Mouse (Mus musculus) myocyte (in vitro differentiated cells): ENCODE data around the gene Padi2. TPM values are rescaled to one million over a fixed set of nuclear protein-coding genes. Genes with fewer than 3 reads are reported as not detected.

Source experiments
- H3K27me3 ChIP-seq: one replicate; pipeline ENCODE4 v1.6.1; 2011; ENCODE audit not compliant: control insufficient read depth, insufficient read depth, insufficient read length
- H3K36me3 ChIP-seq: one replicate; pipeline ENCODE4 v1.6.1; 2011; ENCODE audit not compliant: control insufficient read depth, insufficient read depth
- H3K4me2 ChIP-seq: one replicate; pipeline ENCODE4 v1.6.1; 2011; ENCODE audit warnings: low read depth, control low read depth
- H3K4me3 ChIP-seq: one replicate; pipeline ENCODE4 v1.5.1; 2011; ENCODE audit warnings: mild to moderate bottlenecking, control low read depth, moderate library complexity
- H3K79me2 ChIP-seq: one replicate; pipeline ENCODE4 v1.6.1; 2011; ENCODE audit not compliant: control insufficient read depth, insufficient read depth
- H3ac ChIP-seq: one replicate; pipeline ENCODE4 v1.6.1; 2011; ENCODE audit not compliant: control insufficient read depth, insufficient read length
- CEBPB ChIP-seq: IDR thresholded peaks from 2 replicates; pipeline ENCODE4 v1.6.1; 2011; ENCODE audit warnings: mild to moderate bottlenecking, moderate library complexity; ENCODE audit not compliant: poor library complexity, insufficient read depth, severe bottlenecking
- E2F4 ChIP-seq: IDR thresholded peaks from one replicate; pipeline ENCODE4 v1.6.1; 2011; ENCODE audit warnings: mild to moderate bottlenecking, control low read depth, moderate library complexity; ENCODE audit not compliant: insufficient read depth
- MAX ChIP-seq: IDR thresholded peaks from one replicate; pipeline ENCODE4 v1.6.1; 2011; ENCODE audit warnings: low read depth, mild to moderate bottlenecking, control low read depth
- MYOD1 ChIP-seq, 3 experiments: IDR thresholded peaks; one replicate each; pipeline ENCODE4 v1.6.1; 2011; ENCODE audit warnings: control low read depth in 2 of 3, low read depth in 2 of 3, mild to moderate bottlenecking in 2 of 3, moderate library complexity in 1 of 3; ENCODE audit not compliant: insufficient read length in 2 of 3, control insufficient read depth in 1 of 3
- MYOG ChIP-seq, 3 experiments: IDR thresholded peaks; one replicate each; pipeline ENCODE4 v1.6.1; 2011; ENCODE audit warnings: control low read depth in 2 of 3, low read depth in 2 of 3, mild to moderate bottlenecking in 2 of 3; ENCODE audit not compliant: insufficient read length in 2 of 3, control insufficient read depth in 1 of 3, insufficient read depth in 1 of 3
- POLR2A ChIP-seq: IDR thresholded peaks from one replicate; pipeline ENCODE4 v1.6.1; 2011; ENCODE audit warnings: low read depth, mild to moderate bottlenecking, control low read depth, moderate library complexity; ENCODE audit not compliant: insufficient read length
- POLR2AphosphoS2 ChIP-seq: IDR thresholded peaks from one replicate; pipeline ENCODE4 v1.6.1; 2011; ENCODE audit warnings: low read depth, control low read depth; ENCODE audit not compliant: insufficient read length
- REST ChIP-seq: IDR thresholded peaks from one replicate; pipeline ENCODE4 v1.6.1; 2011; ENCODE audit warnings: mild to moderate bottlenecking, control low read depth, moderate library complexity; ENCODE audit not compliant: insufficient read depth, insufficient read length
- SRF ChIP-seq: IDR thresholded peaks from one replicate; pipeline ENCODE4 v1.6.1; 2011; ENCODE audit warnings: low read depth; ENCODE audit not compliant: control insufficient read depth, insufficient read length
- TCF12 ChIP-seq: IDR thresholded peaks from one replicate; pipeline ENCODE4 v1.6.1; 2011; ENCODE audit warnings: mild to moderate bottlenecking, control low read depth; ENCODE audit not compliant: poor library complexity, insufficient read depth, severe bottlenecking
- TCF3 ChIP-seq: IDR thresholded peaks from one replicate; pipeline ENCODE4 v1.6.1; 2011; ENCODE audit warnings: low read depth, control low read depth; ENCODE audit not compliant: insufficient read length
- USF1 ChIP-seq: IDR thresholded peaks from one replicate; pipeline ENCODE4 v1.6.1; 2011; ENCODE audit warnings: low read depth, mild to moderate bottlenecking, control low read depth, moderate library complexity
- polyA plus RNA-seq: library from polyadenylated mRNA; unstranded; fragments of >200 nt; fragmentation: generic; extraction: Trizol; gene quantifications from one replicate; pipeline ENCODE4 v1.2.1, GENCODE M21; 2012; ENCODE audit warnings: missing spikeins

Gene Padi2
- polyA plus RNA-seq, 1 experiment = 20.7 TPM

- H3K4me3 ChIP-seq = no peak overlapping the region
- TF ChIP-seq E2F4 = no peak
- no peak for TF ChIP-seq TCF3
- TF ChIP-seq TCF12 = no peak
- no peak for TF ChIP-seq MYOD1 (IDR thresholded peaks at IDR 0.05; ENCODE audit: control insufficient read depth in 1 of 3, insufficient read length in 2 of 3, low read depth in 2 of 3)
- TF ChIP-seq REST = no peak
- no peak for TF ChIP-seq CEBPB
- TF ChIP-seq MAX = no peak
- no peak for TF ChIP-seq MYOG (IDR thresholded peaks at IDR 0.05; ENCODE audit: control insufficient read depth in 1 of 3, insufficient read depth in 1 of 3, insufficient read length in 2 of 3, low read depth in 2 of 3)
- no peak for TF ChIP-seq POLR2AphosphoS2
- TF ChIP-seq SRF = no peak
- no peak for TF ChIP-seq POLR2A
- TF ChIP-seq USF1 = no peak
- no peaks in the 10 kb centered on the region for H3K79me2 ChIP-seq
- H3K27me3 ChIP-seq = no peaks in the 10 kb centered on the region
- no peak overlapping the region for H3ac ChIP-seq
- no peak overlapping the region for H3K4me2 ChIP-seq
- no peaks in the 10 kb centered on the region for H3K36me3 ChIP-seq
These were observed 90.7 kb downstream of the Padi2 start for GRCm38 (mm10) chr4:140996812-140997211.

Other genes with a start within 250 kb of the Padi2 start
- 34.7 TPM for gene Arhgef10l, start 240.3 kb upstream of the Padi2 start, polyA plus RNA-seq
- 167 TPM for gene Rcc2, start 205.8 kb upstream of the Padi2 start, polyA plus RNA-seq
- gene Padi6, start 163.7 kb upstream of the Padi2 start, polyA plus RNA-seq = 0.20 TPM
- 1.4 TPM for gene Padi4, start 132.1 kb upstream of the Padi2 start, polyA plus RNA-seq
- 2.8 TPM for gene Padi3, start 95.7 kb upstream of the Padi2 start, polyA plus RNA-seq
- 0.06 TPM for gene Padi1, start 60.6 kb upstream of the Padi2 start, polyA plus RNA-seq
- 421 TPM for gene Sdhb, start 54.9 kb downstream of the Padi2 start, polyA plus RNA-seq
- gene Atp13a2, start 80.5 kb downstream of the Padi2 start, polyA plus RNA-seq = 22.0 TPM
- 0.53 TPM for gene Mfap2, start 104.1 kb downstream of the Padi2 start, polyA plus RNA-seq
- 3.9 TPM for gene Crocc, start 154.2 kb downstream of the Padi2 start, polyA plus RNA-seq
- gene Necap2, start 172.0 kb downstream of the Padi2 start, polyA plus RNA-seq = 85.6 TPM
- not detected for gene Spata21, start 182.0 kb downstream of the Padi2 start, polyA plus RNA-seq
- gene Szrd1, start 233.4 kb downstream of the Padi2 start, polyA plus RNA-seq = 107 TPM
- 13.2 TPM for gene Fbxo42, start 241.6 kb downstream of the Padi2 start, polyA plus RNA-seq